Mouse (Mus musculus) heart, postnatal 0 days (tissue): ENCODE data around the gene 4930404H24Rik.

Source experiments
- CTCF ChIP-seq: IDR thresholded peaks from 2 replicates; pipeline ENCODE4 v1.5.1; 2016; ENCODE audit warnings: antibody characterized with exemption, control low read depth, low read depth
- EP300 ChIP-seq: IDR thresholded peaks from 2 replicates; pipeline ENCODE4 v1.6.1; 2016; ENCODE audit warnings: antibody characterized with exemption, low read depth

GRCm38 (mm10) chr2:153479486-153479885 lies 13.1 kb upstream of the 4930404H24Rik start:
- TF ChIP-seq CTCF (no peak), EP300 (no peak)
